Mouse (Mus musculus): Measurements from ENCODE around the gene Rln3. TPM values are rescaled to one million over a fixed set of nuclear protein-coding genes. Genes with fewer than 3 reads are reported as not detected.
A peak's percentile ranks its signal among the peaks of the same experiment; 100 is the strongest.

Rln3 gene
- polyA plus RNA-seq (2012; rRNA removed): 0.21 and 0.36 TPM in 2 replicates

DNA sequence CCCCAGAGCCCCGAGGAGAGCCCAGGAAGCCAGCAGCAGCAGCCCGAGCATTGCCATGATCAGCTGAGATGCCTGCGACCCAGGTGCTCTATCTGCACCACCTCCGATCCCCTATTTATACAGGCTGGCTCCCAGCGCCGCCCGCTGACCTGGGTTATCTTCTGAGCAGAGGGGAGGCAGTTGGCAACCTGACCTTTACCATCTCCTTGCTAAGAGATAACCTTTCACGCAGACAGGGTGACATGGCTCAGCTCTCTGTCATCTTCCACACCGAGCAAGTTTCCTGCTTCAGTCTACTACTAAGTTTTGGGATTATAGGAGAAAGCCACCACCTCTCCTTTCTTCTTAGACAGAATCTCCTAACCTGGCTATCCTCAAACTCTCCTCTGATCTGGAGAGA lies at the start of gene Rln3:
Rln3 (minus strand) TSS at position 101 of the 400 bp plus-strand sequence.
- TF ChIP-seq CTCF (IDR thresholded peaks at IDR 0.05; ENCODE audit: borderline replicate concordance, extremely low read depth, insufficient read depth, insufficient read length) (no peak), POLR2A (IDR thresholded peaks at IDR 0.05; ENCODE audit: borderline replicate concordance, extremely low read depth, insufficient read depth, insufficient read length, poor library complexity, severe bottlenecking) (no peak)

DNA sequence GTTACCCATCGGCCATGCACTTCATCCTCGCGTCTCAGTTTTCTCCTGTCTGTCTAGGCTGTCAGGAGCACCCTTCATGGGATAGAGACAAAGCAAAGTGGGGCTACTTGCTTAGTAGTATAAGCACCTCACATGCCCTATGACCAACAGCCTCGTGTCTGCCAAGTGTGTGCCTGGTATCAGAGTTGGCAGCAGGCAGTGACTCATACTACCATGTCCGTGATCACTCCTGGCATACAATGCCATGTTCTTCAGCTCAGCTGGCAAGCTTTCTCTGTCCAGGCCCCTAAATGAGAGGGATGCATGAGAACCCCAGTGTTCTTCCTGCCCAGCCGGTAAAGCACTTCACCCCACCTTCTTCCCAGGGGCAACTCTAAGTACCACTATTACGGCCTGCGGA lies 45.8 kb upstream of the Rln3 start:
- DNase-seq (ENCODE audit: low read depth): no peak
- no peak for TF ChIP-seq CTCF (IDR thresholded peaks at IDR 0.05; ENCODE audit: borderline replicate concordance, extremely low read depth, insufficient read depth, insufficient read length)
- TF ChIP-seq POLR2A (IDR thresholded peaks at IDR 0.05; ENCODE audit: borderline replicate concordance, extremely low read depth, insufficient read depth, insufficient read length, poor library complexity, severe bottlenecking): no peak

More for the DNA sequence above, at the start of gene Rln3:
- DNase-seq (ENCODE audit: low read depth): no peak

DNA sequence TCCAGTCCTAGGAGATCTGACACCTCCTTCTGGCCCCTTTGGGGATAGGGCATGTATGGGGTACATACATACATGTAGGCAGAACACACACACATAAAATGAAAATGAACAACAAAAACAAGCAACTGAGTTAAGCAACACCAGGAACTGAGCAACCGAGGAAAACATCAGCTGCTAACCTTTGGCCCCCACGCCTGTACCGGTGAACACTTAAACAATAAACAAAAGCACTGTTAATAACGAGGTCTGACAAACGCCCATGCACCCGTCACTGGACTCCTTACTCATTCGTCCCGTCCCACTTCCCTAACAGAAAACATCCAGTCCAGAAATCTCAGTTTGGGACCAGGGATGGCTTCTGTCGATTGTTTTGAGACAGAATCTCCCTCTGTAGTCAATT lies 44.5 kb upstream of the Rln3 start:
- TF ChIP-seq POLR2A (IDR thresholded peaks at IDR 0.05; ENCODE audit: borderline replicate concordance, extremely low read depth, insufficient read depth, insufficient read length, poor library complexity, severe bottlenecking) (no peak), CTCF (IDR thresholded peaks at IDR 0.05; ENCODE audit: borderline replicate concordance, extremely low read depth, insufficient read depth, insufficient read length) (no peak)
- DNase-seq (ENCODE audit: low read depth): no peak

DNA sequence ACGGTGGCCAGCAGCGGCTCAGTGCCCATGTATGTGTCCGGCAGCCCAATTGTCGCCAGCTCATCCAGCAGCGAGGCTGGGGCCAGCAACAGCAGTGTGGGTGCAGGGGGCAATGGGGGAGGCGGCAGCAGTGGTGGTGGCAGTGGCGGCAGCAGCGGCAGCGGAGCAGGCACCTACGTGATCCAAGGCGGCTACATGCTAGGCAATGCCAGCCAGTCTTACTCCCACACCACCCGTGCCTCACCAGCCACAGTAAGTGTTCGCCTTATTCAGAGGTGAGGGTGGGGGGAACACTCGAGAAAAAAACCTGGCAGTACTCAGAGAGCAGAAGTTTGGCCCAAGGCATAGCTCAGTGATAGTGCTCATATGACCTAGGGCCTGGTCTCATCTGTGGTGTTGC lies 43.0 kb upstream of the Rln3 start:
- DNase-seq (ENCODE audit: low read depth): no peak
- TF ChIP-seq CTCF (IDR thresholded peaks at IDR 0.05; ENCODE audit: borderline replicate concordance, extremely low read depth, insufficient read depth, insufficient read length) (no peak), POLR2A (IDR thresholded peaks at IDR 0.05; ENCODE audit: borderline replicate concordance, extremely low read depth, insufficient read depth, insufficient read length, poor library complexity, severe bottlenecking) (no peak)

DNA sequence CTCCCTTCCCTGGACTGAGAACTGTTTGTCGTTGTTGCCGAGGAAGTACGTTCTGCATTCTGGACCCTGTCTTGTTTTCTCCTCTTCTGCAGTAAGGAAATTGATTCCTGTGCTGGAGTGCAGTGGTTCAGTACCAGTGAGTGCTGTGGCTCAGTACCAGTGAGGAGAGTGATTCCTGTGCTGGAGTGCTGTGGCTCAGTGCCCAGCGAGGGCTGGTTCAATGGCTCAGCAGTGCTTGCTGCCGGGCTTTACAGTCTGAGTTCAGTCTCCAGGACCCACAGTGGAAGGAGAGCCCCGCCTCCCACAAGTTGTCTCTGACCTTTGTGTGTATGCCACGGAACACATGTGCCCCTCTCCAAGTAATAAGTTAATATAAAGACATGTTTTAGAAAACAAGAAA lies 42.4 kb upstream of the Rln3 start:
- TF ChIP-seq CTCF (IDR thresholded peaks at IDR 0.05; ENCODE audit: borderline replicate concordance, extremely low read depth, insufficient read depth, insufficient read length): no peak
- no peak for TF ChIP-seq POLR2A (IDR thresholded peaks at IDR 0.05; ENCODE audit: borderline replicate concordance, extremely low read depth, insufficient read depth, insufficient read length, poor library complexity, severe bottlenecking)
- no peak for DNase-seq (ENCODE audit: low read depth)

DNA sequence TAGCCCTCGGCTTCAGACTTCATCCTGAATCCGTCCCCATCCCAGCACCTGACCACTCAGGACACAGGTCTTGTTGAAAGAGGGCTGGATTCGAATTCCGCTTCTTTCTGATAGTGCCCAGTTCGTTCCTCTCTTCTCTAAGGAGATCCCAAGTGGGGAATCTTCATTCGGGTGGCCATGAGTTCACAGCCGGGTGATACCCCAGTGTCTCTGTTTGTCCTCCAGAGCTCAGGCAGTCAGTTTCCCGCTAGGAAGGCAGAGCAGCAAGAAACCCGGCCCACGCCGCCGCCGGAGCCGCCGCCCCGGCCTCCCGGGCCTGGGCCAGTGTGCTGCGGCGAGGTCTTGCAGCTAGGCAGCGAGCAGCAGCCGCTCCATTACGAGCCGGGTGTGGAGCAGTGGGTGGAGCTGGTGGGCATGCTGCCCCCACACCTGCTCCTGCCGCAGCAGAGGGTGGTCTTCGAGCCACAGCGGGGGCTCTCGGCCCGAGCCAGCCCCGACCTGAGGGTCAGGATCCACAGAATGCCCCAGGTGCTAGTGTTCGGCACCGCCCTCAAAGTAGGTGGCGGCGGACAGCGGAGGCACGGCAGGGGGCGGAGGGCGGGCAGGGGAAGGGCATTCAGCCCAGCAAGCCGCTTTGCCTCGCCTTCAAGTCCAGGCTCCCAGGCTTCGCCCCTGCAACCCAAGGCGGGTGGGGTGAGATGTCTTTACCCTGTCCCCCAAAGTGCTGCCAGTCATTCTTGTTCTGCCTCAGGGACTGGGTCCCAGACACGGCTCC lies 39.7 kb upstream of the Rln3 start:
- TF ChIP-seq CTCF (IDR thresholded peaks at IDR 0.05; ENCODE audit: borderline replicate concordance, extremely low read depth, insufficient read depth, insufficient read length): no peak
- TF ChIP-seq POLR2A (IDR thresholded peaks at IDR 0.05; ENCODE audit: borderline replicate concordance, extremely low read depth, insufficient read depth, insufficient read length, poor library complexity, severe bottlenecking): no peak
- no peak for DNase-seq (ENCODE audit: low read depth)

DNA sequence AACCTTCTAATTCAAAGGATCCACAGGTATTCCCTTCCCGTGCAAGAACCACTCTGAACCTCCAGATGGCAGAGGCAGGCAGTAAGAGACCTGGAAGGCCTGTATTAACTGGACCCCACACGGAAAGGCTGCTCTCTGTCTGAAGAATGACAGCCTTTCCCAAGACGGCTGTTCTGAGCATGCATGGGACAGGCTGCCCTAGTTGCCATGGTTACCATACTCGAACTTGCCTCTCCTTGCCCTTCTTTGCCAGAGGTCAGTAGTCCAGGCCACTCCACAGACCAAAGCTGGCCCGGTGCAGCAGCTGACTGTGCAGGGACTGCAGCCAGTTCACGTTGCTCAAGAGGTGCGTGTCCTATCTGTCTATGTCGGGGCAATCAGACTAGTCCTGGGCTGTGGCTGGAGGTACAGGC lies 39.0 kb upstream of the Rln3 start:
- peak; percentile 46 for DNase-seq (ENCODE audit: low read depth)
- TF ChIP-seq POLR2A (IDR thresholded peaks at IDR 0.05; ENCODE audit: borderline replicate concordance, extremely low read depth, insufficient read depth, insufficient read length, poor library complexity, severe bottlenecking): no peak
- TF ChIP-seq CTCF (IDR thresholded peaks at IDR 0.05; ENCODE audit: borderline replicate concordance, extremely low read depth, insufficient read depth, insufficient read length): peak; percentile 31; the same call in 1 of the 2 replicates

DNA sequence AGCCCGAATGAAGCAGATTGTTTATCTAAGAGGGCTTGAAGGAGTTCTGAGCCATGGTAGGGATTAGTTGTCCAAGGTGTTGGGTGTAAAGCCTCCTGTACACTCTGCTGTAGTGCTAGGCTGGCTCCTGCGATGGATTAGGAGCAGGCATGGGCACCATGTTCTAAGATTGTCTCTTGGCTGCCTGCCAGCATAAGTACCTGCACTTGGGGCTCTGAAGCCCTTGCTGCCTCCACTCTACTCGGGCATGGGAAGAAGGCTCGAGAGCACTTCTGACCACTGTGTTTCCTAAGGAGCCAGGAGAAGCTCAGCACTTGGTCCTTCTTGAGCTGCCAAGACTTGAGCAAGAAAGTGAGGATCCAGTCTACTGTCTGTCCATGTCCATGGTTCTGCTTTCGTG lies 34.4 kb upstream of the Rln3 start:
- no peak for DNase-seq (ENCODE audit: low read depth)
- TF ChIP-seq CTCF (IDR thresholded peaks at IDR 0.05; ENCODE audit: borderline replicate concordance, extremely low read depth, insufficient read depth, insufficient read length) (no peak), POLR2A (IDR thresholded peaks at IDR 0.05; ENCODE audit: borderline replicate concordance, extremely low read depth, insufficient read depth, insufficient read length, poor library complexity, severe bottlenecking) (no peak)

DNA sequence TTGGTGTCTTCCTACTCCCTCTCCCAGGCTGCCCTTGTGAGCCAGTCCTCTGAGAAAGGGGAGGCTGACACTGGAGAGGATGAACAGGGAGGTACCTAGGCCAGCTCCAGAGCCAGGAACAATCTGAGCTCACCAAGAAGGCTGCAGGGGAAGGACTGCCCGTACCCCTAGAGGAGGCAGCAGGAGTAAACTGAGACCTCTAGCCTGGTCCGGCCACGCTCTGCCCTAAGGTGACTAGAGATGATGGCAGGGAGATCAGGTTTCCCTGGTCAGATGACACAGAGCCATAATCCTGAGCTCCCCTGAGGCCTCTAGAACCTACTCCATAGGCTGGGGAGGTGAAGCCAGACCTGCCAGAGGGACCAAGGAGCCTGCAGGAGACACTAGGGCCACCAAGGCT lies 32.0 kb upstream of the Rln3 start:
- no peak for TF ChIP-seq POLR2A (IDR thresholded peaks at IDR 0.05; ENCODE audit: borderline replicate concordance, extremely low read depth, insufficient read depth, insufficient read length, poor library complexity, severe bottlenecking)
- TF ChIP-seq CTCF (IDR thresholded peaks at IDR 0.05; ENCODE audit: borderline replicate concordance, extremely low read depth, insufficient read depth, insufficient read length): no peak
- no peak for DNase-seq (ENCODE audit: low read depth)

DNA sequence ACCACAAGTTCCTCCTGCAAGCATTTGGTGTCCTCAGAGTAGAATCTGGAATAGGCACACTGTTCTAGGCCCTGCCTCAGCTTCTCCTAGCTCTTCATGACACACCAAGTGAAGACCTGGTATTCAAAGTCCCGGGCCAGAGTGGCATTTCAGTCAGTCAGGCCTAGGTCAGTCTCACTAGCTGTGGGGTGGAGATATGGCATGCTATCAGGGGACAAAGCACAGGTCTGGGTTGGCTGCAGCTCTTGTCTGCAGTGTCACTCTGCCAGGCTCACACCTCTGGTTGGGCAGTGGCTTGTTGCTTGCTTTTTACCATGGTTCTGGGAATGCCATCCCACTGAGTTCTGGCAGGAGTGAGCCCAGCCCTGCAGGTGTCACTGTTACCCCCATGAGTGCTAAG lies 31.6 kb upstream of the Rln3 start:
- TF ChIP-seq CTCF (IDR thresholded peaks at IDR 0.05; ENCODE audit: borderline replicate concordance, extremely low read depth, insufficient read depth, insufficient read length): no peak
- no peak for TF ChIP-seq POLR2A (IDR thresholded peaks at IDR 0.05; ENCODE audit: borderline replicate concordance, extremely low read depth, insufficient read depth, insufficient read length, poor library complexity, severe bottlenecking)
- no peak for DNase-seq (ENCODE audit: low read depth)

DNA sequence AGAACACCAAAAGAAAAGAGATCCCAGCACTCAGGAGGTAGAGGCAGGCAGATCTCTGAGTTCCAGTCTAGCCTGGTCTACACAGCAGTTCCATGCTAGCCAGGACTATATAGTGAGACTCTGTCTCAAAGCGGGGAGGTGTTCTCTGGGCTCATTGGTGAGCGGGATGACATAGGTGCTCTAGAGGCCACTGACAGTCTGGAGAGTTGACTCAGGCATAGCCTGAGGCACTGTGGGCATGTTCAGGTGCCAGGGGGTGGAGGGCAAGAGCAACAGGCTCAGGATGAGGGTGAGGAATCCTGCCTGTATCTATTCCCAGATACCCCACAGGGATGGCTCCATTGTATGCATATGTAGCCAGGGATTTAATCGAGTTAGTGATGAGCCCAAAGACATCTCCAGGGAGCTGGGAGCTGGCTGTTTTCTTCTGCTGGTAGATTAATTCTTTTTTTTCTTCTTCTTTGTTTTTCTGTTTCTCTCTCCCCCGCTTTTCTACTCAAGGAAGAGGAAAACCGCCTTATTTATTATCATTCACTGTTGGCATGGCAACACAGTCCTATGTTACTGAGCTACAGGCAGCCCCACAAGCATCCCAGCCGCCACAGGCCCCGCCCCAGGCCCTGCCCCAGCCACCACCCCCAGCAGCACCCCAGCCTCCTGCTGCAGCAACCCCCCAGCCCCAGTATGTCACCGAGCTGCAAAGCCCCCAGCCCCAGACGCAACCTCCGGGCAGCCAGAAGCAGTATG lies 28.6 kb upstream of the Rln3 start:
- TF ChIP-seq CTCF (IDR thresholded peaks at IDR 0.05; ENCODE audit: borderline replicate concordance, extremely low read depth, insufficient read depth, insufficient read length) (no peak), POLR2A (IDR thresholded peaks at IDR 0.05; ENCODE audit: borderline replicate concordance, extremely low read depth, insufficient read depth, insufficient read length, poor library complexity, severe bottlenecking) (no peak)
- peak; percentile 59 for DNase-seq (ENCODE audit: low read depth)
